Mouse (Mus musculus): Measurements from ENCODE around the gene Efna1. TPM values are rescaled to one million over a fixed set of nuclear protein-coding genes. Genes with fewer than 3 reads are reported as not detected.
A peak's percentile ranks its signal among the peaks of the same experiment; 100 is the strongest.

Efna1 gene
- total RNA-seq, 4 experiments from 2014 or later: 7.9 to 12.6 (median 10.5) TPM

- peak in 1 of 2 experiments; percentile 54 for DNase-seq (ENCODE audit: low spot score in 2 of 2)
Measured at GRCm38 (mm10) chr3:89308089-89308488, 27.1 kb upstream of the Efna1 start.

- no peak for DNase-seq (ENCODE audit: low spot score in 2 of 2)
Measured at GRCm38 (mm10) chr3:89305551-89306325, 24.8 kb upstream of the Efna1 start.

DNA sequence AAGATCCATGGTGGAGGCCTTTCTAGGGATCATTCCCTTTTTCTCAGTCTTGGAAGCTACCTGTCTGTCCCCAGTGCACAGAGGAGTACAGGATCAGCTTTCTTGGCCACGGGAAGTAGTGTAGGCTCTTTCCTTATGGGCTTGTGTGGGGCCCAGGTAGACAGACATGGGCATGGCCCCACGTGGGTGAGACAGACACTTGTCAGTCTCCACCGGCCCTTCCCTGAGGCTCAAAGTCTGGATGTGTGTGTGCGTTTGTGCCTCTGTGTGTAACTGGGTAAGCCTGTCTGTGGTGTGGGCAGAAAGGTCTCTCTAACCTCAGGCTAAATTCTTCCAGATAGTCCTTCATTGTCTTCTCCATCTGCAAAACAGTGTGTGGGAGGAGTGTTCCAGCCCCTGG is 24.2 kb upstream of the Efna1 start:
- no peak for DNase-seq (ENCODE audit: low spot score in 2 of 2)

GRCm38 (mm10) chr3:89304440-89304839 is 23.5 kb upstream of the Efna1 start:
- DNase-seq (ENCODE audit: low spot score in 2 of 2): no peak

GRCm38 (mm10) chr3:89300514-89300913 is 19.6 kb upstream of the Efna1 start:
- DNase-seq (ENCODE audit: low spot score in 2 of 2): no peak

GRCm38 (mm10) chr3:89300071-89300470 is 19.1 kb upstream of the Efna1 start:
- DNase-seq (ENCODE audit: low spot score in 2 of 2): no peak

GRCm38 (mm10) chr3:89299499-89299898 is 18.6 kb upstream of the Efna1 start:
- DNase-seq (ENCODE audit: low spot score in 2 of 2): no peak

GRCm38 (mm10) chr3:89298908-89299307 is 18.0 kb upstream of the Efna1 start:
- DNase-seq (ENCODE audit: low spot score in 2 of 2): no peak

DNA sequence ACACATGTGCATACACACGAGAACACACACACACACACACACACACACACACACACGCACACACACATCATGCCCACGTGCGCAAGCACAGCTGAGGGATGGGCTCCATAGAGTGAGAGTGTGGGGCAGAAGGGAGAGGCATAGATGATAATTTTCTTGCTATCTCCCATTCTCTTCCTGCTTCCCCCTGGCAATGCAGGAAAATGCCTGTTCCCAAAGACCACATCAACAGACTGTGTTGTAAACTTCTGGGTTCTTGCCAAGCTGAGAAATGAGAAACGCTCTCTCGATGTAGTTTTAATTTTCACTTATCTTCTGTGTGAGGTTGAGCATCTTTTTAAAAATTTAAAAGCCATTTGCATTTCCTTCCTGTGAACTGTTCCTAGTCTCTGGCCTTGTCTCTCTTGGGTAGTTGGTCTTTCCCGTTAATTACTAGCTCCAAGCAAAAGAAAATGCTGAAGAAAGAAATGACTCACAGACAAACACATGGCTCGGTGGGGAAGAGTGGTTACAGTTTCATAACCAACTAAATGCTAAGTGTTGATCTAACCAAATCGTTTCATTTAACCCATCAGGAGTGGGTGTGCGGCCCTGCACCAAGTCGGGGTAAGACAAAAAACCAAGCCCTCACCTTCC is 15.9 kb upstream of the Efna1 start:
- no peak for DNase-seq (ENCODE audit: low spot score in 2 of 2)

GRCm38 (mm10) chr3:89295685-89296230 is 14.8 kb upstream of the Efna1 start:
- no peak for DNase-seq (ENCODE audit: low spot score in 2 of 2)

DNA sequence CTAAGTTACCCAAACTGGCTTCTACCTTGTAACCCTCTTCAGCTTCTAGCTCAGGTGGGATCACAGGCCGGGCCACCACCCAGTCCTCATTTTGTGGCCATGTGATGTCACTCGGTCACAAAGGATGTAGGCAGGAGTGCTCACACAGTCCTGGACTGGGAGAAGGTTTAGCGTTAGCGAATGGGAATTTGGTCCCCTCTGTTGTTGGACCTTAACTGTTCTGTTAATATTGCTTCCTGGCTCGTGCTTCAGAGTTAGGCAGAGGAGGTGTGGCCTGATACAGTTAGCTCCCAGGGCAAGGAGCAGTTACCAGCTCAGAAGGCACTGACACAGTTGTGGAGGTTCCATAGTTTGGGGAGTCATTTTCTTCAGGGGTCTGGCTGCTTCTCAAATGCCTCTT is 13.3 kb upstream of the Efna1 start:
- no peak for DNase-seq (ENCODE audit: low spot score in 2 of 2)

DNA sequence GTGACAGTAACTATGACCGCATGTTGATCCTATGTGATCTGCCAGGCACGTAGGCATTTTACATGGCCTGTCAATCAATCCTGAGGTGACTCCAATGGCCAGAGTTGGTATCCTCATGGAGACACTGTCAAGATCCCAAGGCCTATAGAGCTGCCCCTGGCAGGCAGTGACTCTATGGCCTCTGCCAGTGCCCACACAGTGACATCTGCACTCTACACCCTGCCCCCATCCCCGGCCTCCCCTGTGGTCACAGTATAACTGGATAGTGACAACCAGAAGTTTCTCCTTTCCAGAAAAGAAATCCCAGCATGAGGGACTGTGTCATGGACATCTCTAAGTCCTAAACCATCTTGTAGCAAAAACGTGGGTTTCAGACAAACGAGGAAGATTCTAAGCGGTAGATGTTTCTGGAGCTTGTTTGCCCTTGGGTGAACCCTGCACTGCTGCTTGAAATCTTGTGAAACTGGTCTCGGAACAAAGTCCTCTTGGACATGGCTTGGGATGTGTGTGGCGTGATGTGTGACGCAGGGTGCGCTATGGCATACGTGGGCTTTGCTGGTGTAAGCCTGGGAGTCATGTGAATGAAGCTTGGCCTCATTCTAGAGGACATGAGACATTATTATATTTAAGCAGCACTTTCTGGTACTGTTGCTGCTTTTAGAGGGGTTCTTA is 12.4 kb upstream of the Efna1 start:
- DNase-seq (ENCODE audit: low spot score in 2 of 2): no peak

DNA sequence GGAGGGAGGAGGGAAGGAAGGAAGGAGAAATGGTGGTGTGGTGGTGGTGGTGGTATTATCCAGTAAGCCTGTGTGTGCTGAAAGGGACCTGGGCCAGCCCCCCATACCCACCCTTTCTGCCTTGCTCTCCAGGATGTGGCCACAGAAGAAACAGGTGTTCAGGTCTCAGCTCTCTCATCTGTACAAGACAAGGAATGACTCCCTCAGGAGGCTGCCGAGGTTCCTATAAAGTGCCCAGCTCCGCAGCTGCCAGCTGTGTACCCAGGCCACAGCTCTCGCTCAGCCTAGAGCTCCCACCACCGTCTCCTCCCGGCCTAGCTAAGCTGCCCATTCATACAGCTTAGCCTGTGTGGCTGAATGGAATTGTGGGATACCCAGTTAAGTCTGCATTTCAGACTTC is 11.4 kb upstream of the Efna1 start:
- no peak for DNase-seq (ENCODE audit: low spot score in 2 of 2)

- DNase-seq (ENCODE audit: low spot score in 2 of 2): no peak
Measured at GRCm38 (mm10) chr3:89291874-89292273, 10.9 kb upstream of the Efna1 start.

- DNase-seq (ENCODE audit: low spot score in 2 of 2): no peak
Measured at GRCm38 (mm10) chr3:89288503-89288928, 7.6 kb upstream of the Efna1 start.

GRCm38 (mm10) chr3:89287286-89287685 is 6.3 kb upstream of the Efna1 start:
- DNase-seq (ENCODE audit: low spot score in 2 of 2): no peak

DNA sequence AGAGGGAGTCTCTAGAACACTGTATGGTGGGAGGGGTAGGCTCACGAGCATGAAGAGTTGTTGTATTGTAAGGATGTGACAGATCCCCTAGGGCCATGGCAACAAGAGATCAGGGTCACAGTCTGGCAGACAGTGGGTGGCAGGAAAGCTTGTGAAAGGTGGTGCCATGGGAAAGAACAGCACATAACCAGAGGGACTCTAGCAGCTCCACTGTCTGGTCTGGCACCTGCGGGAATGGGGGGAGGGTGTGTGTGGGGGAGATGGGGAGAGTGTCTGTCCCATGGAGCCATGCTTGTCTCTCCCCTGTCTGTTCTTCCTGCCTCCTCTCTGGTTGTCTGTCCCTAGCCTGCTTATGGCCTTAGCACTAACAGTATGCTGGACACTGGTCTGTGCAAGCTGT is 4.6 kb upstream of the Efna1 start:
- DNase-seq (ENCODE audit: low spot score in 2 of 2): no peak

GRCm38 (mm10) chr3:89284261-89284660 is 3.3 kb upstream of the Efna1 start:
- no peak for DNase-seq (ENCODE audit: low spot score in 2 of 2)

DNA sequence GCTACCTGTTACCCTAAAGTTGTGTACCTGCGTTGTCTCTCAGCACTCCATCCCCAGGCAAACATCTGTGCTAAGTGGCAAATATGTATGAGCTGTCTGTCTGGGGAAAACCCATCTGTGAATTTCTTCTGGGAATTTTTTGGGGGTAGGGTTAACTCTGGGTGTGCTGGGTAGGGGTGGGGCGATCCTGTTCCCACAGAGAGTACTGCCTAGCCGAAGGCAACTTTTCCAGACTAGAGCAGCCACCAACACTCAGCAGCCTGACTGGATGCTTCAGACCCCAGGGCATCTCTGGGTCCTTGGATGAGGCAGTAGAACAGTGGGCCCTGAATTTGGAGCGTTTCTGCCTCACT is 1.3 kb upstream of the Efna1 start:
- no peak for DNase-seq (ENCODE audit: low spot score in 2 of 2)

GRCm38 (mm10) chr3:89281579-89282290 is 793 bp upstream of the Efna1 start:
- peak in 1 of 2 experiments; percentile 81 for DNase-seq (ENCODE audit: low spot score in 2 of 2)

- peak in 1 of 2 experiments; percentile 67 for DNase-seq (ENCODE audit: low spot score in 2 of 2)
Measured at GRCm38 (mm10) chr3:89280050-89280605, 814 bp downstream of the Efna1 start.

Measured in layer of hippocampus, adult 8-10 months (tissue).